Mouse (Mus musculus) limb, embryonic 10.5 days (tissue): ENCODE results near the gene Sun2. TPM values are rescaled to one million over a fixed set of nuclear protein-coding genes. Genes with fewer than 3 reads are reported as not detected.

Source experiments
- DNase-seq: peaks from one replicate; pipeline ENCODE4 v3.0.0-alpha.2; 2017; ENCODE audit warnings: low spot score
- H3K27ac ChIP-seq: fragments of 300-500 bp; sonication (generic); 2 replicates; pipeline ENCODE4 v1.5.1; 2016; ENCODE audit warnings: mild to moderate bottlenecking
- H3K27me3 ChIP-seq: fragments of 300-500 bp; sonication (generic); 2 replicates; pipeline ENCODE4 v1.6.1; 2016; ENCODE audit warnings: low read depth, mild to moderate bottlenecking; ENCODE audit not compliant: poor library complexity, severe bottlenecking
- H3K36me3 ChIP-seq: fragments of 300-500 bp; sonication (generic); 2 replicates; pipeline ENCODE4 v1.6.1; 2016; ENCODE audit warnings: mild to moderate bottlenecking, moderate library complexity
- H3K4me1 ChIP-seq: fragments of 300-500 bp; sonication (generic); 2 replicates; pipeline ENCODE4 v1.6.1; 2016
- H3K4me3 ChIP-seq: fragments of 300-500 bp; sonication (generic); 2 replicates; pipeline ENCODE4 v1.5.1; 2016; ENCODE audit warnings: mild to moderate bottlenecking, moderate library complexity
- H3K9me3 ChIP-seq: fragments of 300-500 bp; sonication (generic); replicated peaks from 2 replicates; pipeline ENCODE4 v1.6.1; 2016; ENCODE audit warnings: mild to moderate bottlenecking
- WGBS: fragments of 180-500 bp; shearing (Covaris S2); methylation state at CpG from one replicate; pipeline ENCODE4 v1.1.7; 2016; 5-methylcytosine and 5-hydroxymethylcytosine counted together
- polyA plus RNA-seq: library from polyadenylated mRNA; unstranded; fragments of >200 nt; fragmentation: Nextera tagmentation; extraction: Ambion mirVana; gene quantifications from 2 replicates; pipeline ENCODE4 v1.2.1, GENCODE M21; 2016

Sun2 gene
- polyA plus RNA-seq, 1 experiment from 2014 or later = 3.8 TPM

DNA sequence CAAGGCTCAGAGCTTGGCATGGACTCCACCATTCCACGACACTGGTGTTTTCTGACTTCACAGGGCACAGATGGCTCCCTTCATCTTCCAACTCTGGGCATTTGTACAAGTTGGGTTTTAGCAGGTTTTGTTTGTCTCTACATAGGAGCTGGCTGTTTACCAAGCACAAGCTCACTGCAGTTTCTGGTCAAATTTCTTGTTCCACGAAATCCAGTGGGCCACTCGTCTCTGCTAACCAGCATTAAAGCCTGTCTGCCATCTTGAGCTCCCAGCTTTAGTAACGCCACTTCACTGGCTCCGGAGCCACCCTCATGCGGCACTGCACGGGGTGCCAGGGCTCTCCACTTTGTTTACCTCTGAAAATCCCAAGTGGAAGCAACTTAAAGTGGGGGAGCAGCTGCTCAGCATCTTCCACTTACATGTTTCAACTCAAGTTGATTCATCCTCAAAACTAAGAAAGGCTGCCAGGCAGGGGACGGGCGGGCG, 24.3 kb upstream of the Sun2 start:
- Histone ChIP-seq H3K4me3 (no peak overlapping the region), H3K36me3 (peaks cover 39% of the 10 kb centered on the region), H3K27me3 (no peaks in the 10 kb centered on the region), H3K27ac (no peak overlapping the region), H3K4me1 (no peaks in the 10 kb centered on the region), H3K9me3 (no peaks in the 10 kb centered on the region)
- 90% methylated on average over 10 of the region's 10 CpGs for WGBS
- no peak for DNase-seq

- Histone ChIP-seq H3K9me3 (no peaks in the 10 kb centered on the region), H3K27me3 (no peaks in the 10 kb centered on the region), H3K27ac (no peak overlapping the region), H3K4me3 (no peak overlapping the region), H3K4me1 (no peaks in the 10 kb centered on the region), H3K36me3 (peaks cover 42% of the 10 kb centered on the region)
- DNase-seq = no peak
- 60% methylated on average over 9 of the region's 10 CpGs for WGBS
These were observed 23.8 kb upstream of the Sun2 start for GRCm38 (mm10) chr15:79766168-79766567.

DNA sequence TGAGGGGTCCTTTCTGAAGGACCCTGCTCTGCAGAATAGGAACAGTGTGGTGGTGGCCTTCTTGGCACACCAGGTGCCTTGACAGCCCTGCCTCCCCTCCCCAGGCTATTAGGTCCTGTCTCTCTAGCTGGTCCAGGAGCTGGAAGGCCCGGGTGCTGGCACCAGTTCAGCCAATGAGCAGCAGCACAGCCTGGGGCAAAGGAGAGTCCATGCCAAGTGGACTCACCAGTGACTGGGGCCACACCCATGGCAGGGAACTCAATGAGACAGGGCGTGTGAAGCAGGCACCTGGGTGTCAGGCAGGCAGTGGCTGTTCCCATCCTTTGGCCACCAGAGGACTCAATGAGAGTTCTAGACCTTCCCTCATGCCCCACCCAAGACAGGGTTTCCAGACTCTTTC, 23.0 kb upstream of the Sun2 start:
- Histone ChIP-seq H3K4me3 (no peak overlapping the region), H3K36me3 (peaks cover 42% of the 10 kb centered on the region), H3K4me1 (no peaks in the 10 kb centered on the region), H3K27ac (no peak overlapping the region), H3K27me3 (no peaks in the 10 kb centered on the region), H3K9me3 (no peaks in the 10 kb centered on the region)
- 87% methylated on average over 2 of the region's 2 CpGs for WGBS
- DNase-seq = no peak

DNA sequence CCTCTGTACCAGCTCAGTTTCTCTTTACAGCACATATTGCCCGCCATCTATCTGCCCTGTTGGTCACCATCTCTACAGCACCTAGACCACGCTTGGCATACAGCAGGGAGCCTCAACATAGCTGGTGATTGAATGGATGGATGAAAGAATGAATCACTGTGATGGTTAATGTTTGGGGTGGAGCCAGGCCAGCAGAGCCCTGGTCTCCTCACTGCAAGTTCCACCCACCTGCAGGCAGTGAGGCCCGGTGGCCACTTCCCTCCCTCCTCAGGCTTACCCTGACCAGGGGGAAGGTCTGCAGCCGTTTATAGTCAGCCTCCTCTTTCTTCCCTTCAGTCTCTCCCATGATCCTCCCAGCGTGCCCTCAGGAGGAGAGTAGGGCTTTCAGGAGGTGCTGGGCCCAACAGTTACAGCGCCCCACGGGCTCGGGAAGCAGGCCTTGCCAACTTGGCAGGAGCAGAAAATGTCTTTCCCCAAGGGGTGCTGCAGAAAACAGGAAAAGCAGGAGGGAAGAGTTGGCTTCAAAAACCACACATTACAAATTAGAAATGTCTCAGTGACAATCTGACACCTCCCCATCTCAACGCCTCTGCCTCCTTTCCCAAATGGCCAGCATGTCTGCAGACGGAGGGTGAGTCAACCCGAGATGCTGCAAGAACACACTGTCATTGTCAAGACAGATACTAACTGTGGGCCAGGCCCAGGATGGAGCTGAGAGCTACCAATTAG, 22.4 kb upstream of the Sun2 start:
- no peak for DNase-seq
- Histone ChIP-seq H3K4me3 (no peak overlapping the region), H3K27me3 (no peaks in the 10 kb centered on the region), H3K9me3 (no peaks in the 10 kb centered on the region), H3K4me1 (no peaks in the 10 kb centered on the region), H3K27ac (no peak overlapping the region), H3K36me3 (peaks cover 42% of the 10 kb centered on the region)
- WGBS = 76% methylated on average over 11 of the region's 11 CpGs

- Histone ChIP-seq H3K9me3 (no peaks in the 10 kb centered on the region), H3K4me1 (no peaks in the 10 kb centered on the region), H3K36me3 (peaks cover 42% of the 10 kb centered on the region), H3K27ac (no peak overlapping the region), H3K4me3 (no peak overlapping the region), H3K27me3 (no peaks in the 10 kb centered on the region)
- no peak for DNase-seq
- 91% methylated on average over 7 of the region's 7 CpGs for WGBS
These were observed 21.4 kb upstream of the Sun2 start for GRCm38 (mm10) chr15:79763601-79764246.

- no peak overlapping the region for H3K27ac ChIP-seq
- peaks cover 42% of the 10 kb centered on the region for H3K36me3 ChIP-seq
- H3K27me3 ChIP-seq = no peaks in the 10 kb centered on the region
- H3K9me3 ChIP-seq = no peaks in the 10 kb centered on the region
- no peaks in the 10 kb centered on the region for H3K4me1 ChIP-seq
- H3K4me3 ChIP-seq = no peak overlapping the region
- no peak for DNase-seq
- 93% methylated on average over 9 of the region's 9 CpGs for WGBS
These were observed 20.7 kb upstream of the Sun2 start for GRCm38 (mm10) chr15:79763001-79763400.

- Histone ChIP-seq H3K27ac (no peak overlapping the region), H3K27me3 (no peaks in the 10 kb centered on the region), H3K4me3 (no peak overlapping the region), H3K36me3 (peaks cover 42% of the 10 kb centered on the region), H3K4me1 (peaks cover 8% of the 10 kb centered on the region), H3K9me3 (no peaks in the 10 kb centered on the region)
- WGBS = 88% methylated on average over 6 of the region's 6 CpGs
- DNase-seq = no peak
These were observed 18.6 kb upstream of the Sun2 start for GRCm38 (mm10) chr15:79760956-79761355.

GRCm38 (mm10) chr15:79757118-79757517, 14.8 kb upstream of the Sun2 start:
- Histone ChIP-seq H3K27ac (no peak overlapping the region), H3K4me3 (no peak overlapping the region), H3K9me3 (no peaks in the 10 kb centered on the region), H3K4me1 (peaks cover 13% of the 10 kb centered on the region), H3K36me3 (peaks cover 8% of the 10 kb centered on the region), H3K27me3 (no peaks in the 10 kb centered on the region)
- WGBS = 91% methylated on average over 3 of the region's 3 CpGs
- no peak for DNase-seq

GRCm38 (mm10) chr15:79755977-79756625, 13.8 kb upstream of the Sun2 start:
- H3K4me1 ChIP-seq = peaks cover 19% of the 10 kb centered on the region
- H3K27me3 ChIP-seq = no peaks in the 10 kb centered on the region
- no peak overlapping the region for H3K4me3 ChIP-seq
- H3K9me3 ChIP-seq = no peaks in the 10 kb centered on the region
- H3K36me3 ChIP-seq = no peaks in the 10 kb centered on the region
- H3K27ac ChIP-seq = 0 out of 2 replicates have a peak overlapping the region, but pooled peaks have one; percentile 26
- no peak for DNase-seq
- 83% methylated on average over 8 of the region's 8 CpGs for WGBS

DNA sequence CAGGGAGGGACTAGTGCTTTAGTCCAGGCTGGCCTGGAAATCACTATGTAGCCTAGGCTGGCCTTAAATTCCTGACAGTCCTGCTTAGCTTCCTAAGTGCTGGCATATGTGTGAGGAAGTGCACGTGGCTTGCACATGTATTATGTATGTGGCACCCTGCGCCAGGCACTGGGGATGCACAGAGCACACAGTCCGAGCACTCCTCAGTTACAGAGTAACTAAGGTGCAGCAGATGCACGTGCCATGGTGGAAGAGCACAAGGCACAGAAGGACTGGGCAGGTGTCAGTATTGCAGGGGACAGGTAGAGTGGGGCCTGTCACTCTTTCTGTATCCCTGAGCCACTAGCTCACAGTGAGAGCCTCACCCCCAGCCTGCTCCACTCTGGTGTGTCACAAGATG, 12.8 kb upstream of the Sun2 start:
- Histone ChIP-seq H3K36me3 (no peaks in the 10 kb centered on the region), H3K4me3 (no peak overlapping the region), H3K9me3 (no peaks in the 10 kb centered on the region), H3K4me1 (peaks cover 19% of the 10 kb centered on the region), H3K27me3 (no peaks in the 10 kb centered on the region), H3K27ac (no peak overlapping the region)
- no peak for DNase-seq
- 92% methylated on average over 4 of the region's 4 CpGs for WGBS

DNA sequence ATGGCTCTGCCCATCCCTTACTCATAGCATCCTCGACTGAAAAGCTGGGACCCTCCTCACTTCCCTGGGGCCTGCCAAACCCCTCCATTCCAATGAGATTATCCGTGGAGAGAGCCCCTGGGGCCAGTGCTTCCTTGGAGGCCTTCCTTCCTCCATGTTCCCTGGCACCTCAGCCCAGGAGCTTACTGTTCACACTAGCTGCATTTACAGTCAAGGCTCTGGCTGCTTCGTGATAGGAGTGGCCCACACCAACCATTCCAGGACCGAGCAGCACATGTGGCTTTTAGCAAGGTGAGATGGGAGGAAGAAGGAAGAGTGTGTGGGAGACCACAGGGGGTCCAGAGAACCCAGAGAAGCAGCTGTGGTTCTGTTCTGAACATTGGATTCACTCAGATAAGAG, 11.5 kb upstream of the Sun2 start:
- 55% methylated on average over 4 of the region's 4 CpGs for WGBS
- DNase-seq = no peak

GRCm38 (mm10) chr15:79753420-79753752, 11.1 kb upstream of the Sun2 start:
- Histone ChIP-seq H3K36me3 (no peaks in the 10 kb centered on the region), H3K4me3 (no peak overlapping the region), H3K4me1 (peaks cover 19% of the 10 kb centered on the region), H3K27ac (no peak overlapping the region), H3K9me3 (no peaks in the 10 kb centered on the region), H3K27me3 (no peaks in the 10 kb centered on the region)
- DNase-seq = no peak
- 88% methylated on average over 3 of the region's 3 CpGs for WGBS

More for the DNA sequence above, 11.5 kb upstream of the Sun2 start:
- Histone ChIP-seq H3K36me3 (no peaks in the 10 kb centered on the region), H3K4me1 (peaks cover 19% of the 10 kb centered on the region), H3K4me3 (no peak overlapping the region), H3K27ac (no peak overlapping the region), H3K27me3 (no peaks in the 10 kb centered on the region), H3K9me3 (no peaks in the 10 kb centered on the region)

DNA sequence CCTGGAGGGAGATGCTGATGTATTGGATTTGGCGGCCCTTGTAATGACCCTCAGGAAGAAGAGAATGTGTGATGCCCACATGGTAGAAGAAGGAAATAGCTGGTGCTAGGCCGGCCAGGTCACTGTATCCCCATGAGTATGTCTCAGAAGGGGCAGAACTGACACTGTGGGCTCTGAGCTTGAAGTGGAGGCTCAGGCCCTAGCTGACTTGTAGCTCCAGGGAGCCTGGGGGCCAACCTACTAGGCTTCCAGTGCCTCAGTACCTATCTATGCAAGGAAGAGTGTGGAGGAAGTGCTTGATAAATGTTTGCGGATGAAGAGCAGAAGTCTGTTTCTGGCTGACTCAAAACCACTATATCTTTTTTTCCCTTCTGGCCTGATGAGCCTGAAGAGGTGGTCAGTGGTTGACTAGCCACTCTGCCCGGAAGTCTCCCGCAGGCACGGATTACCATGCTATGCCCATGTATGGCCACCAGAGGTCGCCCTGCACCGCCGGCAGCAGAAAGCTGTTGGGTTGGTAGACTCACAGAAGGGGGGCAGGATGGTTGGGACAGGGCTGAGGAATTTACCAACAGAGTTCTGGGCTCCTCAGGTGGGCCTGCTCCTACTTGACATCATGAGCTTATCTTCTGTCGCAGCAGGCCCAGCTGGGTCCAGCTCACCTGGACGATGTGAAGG, 10.5 kb upstream of the Sun2 start:
- Histone ChIP-seq H3K4me3 (no peak overlapping the region), H3K36me3 (no peaks in the 10 kb centered on the region), H3K27ac (no peak overlapping the region)

More for the DNA sequence above, 10.5 kb upstream of the Sun2 start:
- H3K27me3 ChIP-seq = no peaks in the 10 kb centered on the region
- H3K4me1 ChIP-seq = peaks cover 19% of the 10 kb centered on the region
- DNase-seq = peak; percentile 87
- 24% methylated on average over 11 of the region's 11 CpGs for WGBS
- no peaks in the 10 kb centered on the region for H3K9me3 ChIP-seq
